Mouse (Mus musculus) megakaryocyte, embryonic 14.5 days (primary cell): ENCODE data around the gene Nploc4. TPM values are rescaled to one million over a fixed set of nuclear protein-coding genes. Genes with fewer than 3 reads are reported as not detected.
"Not testable (repeated sequence)": the region's sequence is repeated elsewhere in the genome, so short reads cannot be mapped to it uniquely, and the experiment has no call there.

Experiments
- H3K27me3 ChIP-seq: replicated peaks from 2 replicates; pipeline ENCODE3; 2012; ENCODE audit warnings: inconsistent platforms
- H3K36me3 ChIP-seq: replicated peaks from 2 replicates; pipeline ENCODE3; 2012; ENCODE audit warnings: low read length, inconsistent platforms, mixed read lengths
- H3K4me1 ChIP-seq: 2 replicates; pipeline ENCODE4 v1.6.1; 2012; ENCODE audit warnings: inconsistent platforms
- H3K4me3 ChIP-seq: replicated peaks from 2 replicates; pipeline ENCODE3; 2012; ENCODE audit warnings: moderate library complexity, mild to moderate bottlenecking, inconsistent platforms
- H3K9me3 ChIP-seq: 2 replicates; pipeline ENCODE4 v1.6.1; 2012; ENCODE audit warnings: inconsistent platforms
- FLI1 ChIP-seq: IDR thresholded peaks from 2 replicates; pipeline ENCODE4 v1.6.1; 2012; ENCODE audit warnings: low read length, inconsistent platforms, mixed read lengths
- GATA1 ChIP-seq: IDR thresholded peaks from 3 replicates; pipeline ENCODE4 v1.6.1; 2012; ENCODE audit warnings: mixed read lengths, low read length, inconsistent platforms, borderline replicate concordance
- polyA plus RNA-seq: library from polyadenylated mRNA; stranded (reverse); fragments of >175 nt; gene quantifications from 2 replicates; pipeline ENCODE4 v1.2.3, GENCODE M21; 2012; ENCODE audit warnings: low replicate concordance; ENCODE audit not compliant: insufficient read depth

The Nploc4 gene
- polyA plus RNA-seq, 1 experiment: 56.7 TPM

DNA sequence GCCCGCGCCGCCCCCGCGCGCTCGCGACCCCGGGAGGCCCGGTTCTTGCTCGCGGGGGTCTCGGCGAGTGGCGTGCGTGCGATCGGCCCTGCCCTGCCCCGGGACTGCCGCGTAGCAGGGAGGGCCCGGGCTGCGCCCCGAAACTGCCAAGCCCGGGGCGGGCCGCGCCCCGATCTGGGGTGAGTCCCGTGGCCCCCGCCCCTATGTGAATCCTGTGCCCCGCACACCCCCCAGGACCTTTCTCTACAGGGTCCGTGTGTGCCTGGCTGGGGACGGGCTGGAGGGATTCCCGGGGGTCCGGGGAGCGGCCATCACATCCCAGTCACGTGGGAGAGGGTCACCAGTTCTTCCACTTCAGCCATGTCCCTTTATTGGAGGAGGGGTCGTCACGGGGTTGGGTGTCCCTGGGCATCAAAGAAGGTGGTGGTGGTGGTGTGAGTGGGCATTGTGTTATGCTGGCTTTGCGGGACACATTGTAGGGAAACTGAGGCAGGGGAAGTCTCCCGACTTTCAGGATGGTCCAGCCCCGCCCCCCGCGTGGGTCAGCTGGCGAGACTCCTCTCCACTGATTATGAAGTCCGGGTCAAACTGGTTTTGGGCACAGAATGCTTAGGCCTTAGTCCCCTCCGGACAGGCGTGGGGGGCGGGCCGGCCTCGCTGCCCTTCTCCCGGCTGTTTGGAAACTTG, 88.7 kb downstream of the Nploc4 start:
- Histone ChIP-seq H3K27me3 (no peaks in the 10 kb centered on the region), H3K4me1 (peaks cover 56% of the 10 kb centered on the region), H3K36me3 (peaks cover 42% of the 10 kb centered on the region), H3K4me3 (peak overlapping the region; percentile 98), H3K9me3 (no peaks in the 10 kb centered on the region)
- no peak for TF ChIP-seq FLI1
- no peak for TF ChIP-seq GATA1

DNA sequence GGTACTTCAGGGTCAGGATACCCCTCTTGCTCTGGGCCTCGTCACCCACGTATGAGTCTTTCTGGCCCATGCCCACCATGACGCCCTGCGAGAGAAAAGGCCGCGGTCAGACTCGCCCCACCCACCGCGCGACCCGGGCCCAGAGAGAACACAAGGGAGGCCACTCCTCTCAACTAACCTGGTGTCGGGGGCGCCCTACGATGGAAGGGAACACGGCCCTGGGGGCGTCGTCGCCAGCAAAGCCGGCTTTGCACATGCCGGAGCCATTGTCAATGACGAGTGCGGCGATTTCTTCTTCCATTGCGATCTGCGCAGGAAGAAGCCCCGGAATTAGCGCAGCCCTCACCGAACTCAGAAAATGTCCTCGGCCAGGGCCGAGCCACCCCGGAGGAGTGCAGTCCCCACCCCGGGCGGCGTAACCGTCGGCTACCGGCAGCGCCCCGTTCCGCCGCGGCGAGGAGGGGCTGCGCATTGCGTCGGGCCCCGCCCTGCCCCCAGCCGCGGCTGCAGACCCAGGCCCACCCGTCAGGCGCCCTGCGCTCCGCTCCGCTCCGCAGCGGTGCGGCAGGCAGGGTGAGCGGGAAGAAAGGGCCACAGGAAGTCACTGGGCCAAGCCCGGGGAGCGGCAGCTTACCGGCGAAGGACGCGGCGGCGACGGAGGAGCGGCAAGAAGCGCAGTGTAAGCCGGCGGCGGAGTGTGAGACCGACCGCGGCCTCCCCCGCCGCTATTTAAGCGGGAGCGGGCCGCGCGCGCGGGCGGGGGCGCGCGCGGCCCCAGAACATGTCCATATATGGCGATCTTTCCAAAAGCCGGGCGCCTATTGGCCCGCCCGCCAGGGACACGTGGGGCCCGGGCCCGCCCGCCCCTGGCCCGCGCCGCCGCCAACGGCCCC, 89.5 kb downstream of the Nploc4 start, which contains the start of gene Actg1:
Actg1 (minus strand) TSS at position 752 of the 893 bp plus-strand sequence.
- peaks cover 49% of the 10 kb centered on the region for H3K4me1 ChIP-seq
- peak within 1 kb of the TSS; percentile 98 for H3K4me3 ChIP-seq
- TF ChIP-seq FLI1 (no peak), GATA1 (no peak)
- H3K36me3 ChIP-seq: peaks cover 42% of the 10 kb centered on the region
- H3K27me3 ChIP-seq: no peaks in the 10 kb centered on the region
- H3K9me3 ChIP-seq: no peaks in the 10 kb centered on the region

DNA sequence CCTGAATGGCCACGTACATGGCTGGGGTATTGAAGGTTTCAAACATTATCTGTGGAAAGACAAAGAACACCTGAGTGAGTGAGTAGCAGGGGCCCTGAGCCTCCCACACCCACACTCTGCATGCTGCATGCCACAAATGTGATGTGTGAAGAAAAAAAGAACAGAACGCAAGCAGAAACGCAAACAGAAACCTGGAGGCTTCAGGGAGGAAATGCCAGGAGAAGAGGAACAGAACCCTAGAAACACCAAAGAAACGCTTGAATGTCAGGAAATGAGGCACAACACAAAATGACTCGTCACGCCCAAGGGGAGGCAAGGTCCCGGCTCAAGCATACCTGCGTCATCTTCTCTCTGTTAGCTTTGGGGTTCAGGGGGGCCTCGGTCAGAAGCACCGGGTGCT, 90.2 kb downstream of the Nploc4 start:
- TF ChIP-seq GATA1: no peak
- TF ChIP-seq FLI1: no peak
- Histone ChIP-seq H3K36me3 (peaks cover 42% of the 10 kb centered on the region), H3K4me1 (peaks cover 42% of the 10 kb centered on the region), H3K4me3 (peak overlapping the region; percentile 94), H3K27me3 (no peaks in the 10 kb centered on the region), H3K9me3 (no peaks in the 10 kb centered on the region)

DNA sequence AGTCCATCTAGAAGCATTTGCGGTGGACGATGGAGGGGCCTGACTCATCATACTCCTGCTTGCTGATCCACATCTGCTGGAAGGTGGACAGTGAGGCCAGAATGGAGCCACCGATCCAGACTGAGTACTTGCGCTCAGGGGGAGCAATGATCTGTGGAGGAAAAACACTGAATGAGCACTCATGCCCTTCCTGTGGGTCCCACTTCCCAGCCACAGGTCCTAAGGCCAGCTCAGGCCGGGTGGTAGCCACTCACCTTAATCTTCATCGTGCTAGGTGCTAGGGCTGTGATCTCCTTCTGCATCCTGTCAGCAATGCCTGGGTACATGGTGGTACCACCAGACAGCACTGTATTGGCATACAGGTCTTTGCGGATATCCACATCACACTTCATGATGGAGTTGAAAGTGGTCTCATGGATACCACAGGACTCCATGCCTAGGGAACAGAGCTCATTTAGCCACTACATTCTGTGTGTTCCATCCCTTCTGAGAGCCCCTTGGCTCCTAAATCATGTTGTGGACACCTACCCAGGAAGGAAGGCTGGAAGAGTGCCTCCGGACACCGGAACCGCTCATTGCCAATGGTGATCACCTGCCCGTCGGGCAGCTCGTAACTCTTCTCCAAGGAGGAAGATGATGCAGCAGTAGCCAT, 91.0 kb downstream of the Nploc4 start:
- peaks cover 37% of the 10 kb centered on the region for H3K36me3 ChIP-seq
- H3K27me3 ChIP-seq, H3K9me3 ChIP-seq: not testable (repeated sequence)
- H3K4me3 ChIP-seq: peak overlapping the region; percentile 93
- peaks cover 34% of the 10 kb centered on the region for H3K4me1 ChIP-seq

DNA sequence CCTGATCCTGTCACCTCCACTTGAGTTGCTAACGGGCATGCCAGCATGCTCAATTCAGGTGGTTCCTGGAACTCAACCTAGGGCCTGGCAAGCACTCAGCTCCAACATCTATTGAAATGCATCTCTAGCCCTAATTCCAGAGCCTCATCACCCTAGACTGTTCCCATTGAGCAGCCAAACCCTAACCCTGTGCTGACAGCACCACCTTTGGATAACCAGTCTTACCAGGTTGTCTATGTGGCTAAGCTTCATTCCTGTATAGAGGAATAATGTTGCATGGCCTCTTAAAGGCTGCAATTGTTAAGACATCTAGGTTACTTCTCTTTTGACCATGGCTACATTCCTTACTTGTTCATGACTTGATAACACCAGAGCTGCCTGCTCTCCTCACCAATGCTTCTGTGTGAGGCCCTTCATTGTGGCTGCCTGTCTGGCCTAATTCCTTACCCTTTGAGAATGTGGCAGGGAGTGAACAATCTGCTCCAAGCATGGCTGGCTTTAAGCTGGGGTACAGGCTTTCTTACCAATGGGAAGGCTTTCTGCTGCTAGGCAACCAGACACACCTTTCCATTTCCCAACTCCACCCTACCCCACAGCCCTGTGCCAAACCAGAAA, 92.3 kb downstream of the Nploc4 start:
- Histone ChIP-seq H3K27me3 (no peaks in the 10 kb centered on the region), H3K4me3 (peak overlapping the region; percentile 80), H3K4me1 (peaks cover 23% of the 10 kb centered on the region), H3K36me3 (peaks cover 28% of the 10 kb centered on the region), H3K9me3 (peaks cover 5% of the 10 kb centered on the region; the same call in 1 of the 2 replicates)
- no peak for TF ChIP-seq FLI1
- TF ChIP-seq GATA1: no peak

DNA sequence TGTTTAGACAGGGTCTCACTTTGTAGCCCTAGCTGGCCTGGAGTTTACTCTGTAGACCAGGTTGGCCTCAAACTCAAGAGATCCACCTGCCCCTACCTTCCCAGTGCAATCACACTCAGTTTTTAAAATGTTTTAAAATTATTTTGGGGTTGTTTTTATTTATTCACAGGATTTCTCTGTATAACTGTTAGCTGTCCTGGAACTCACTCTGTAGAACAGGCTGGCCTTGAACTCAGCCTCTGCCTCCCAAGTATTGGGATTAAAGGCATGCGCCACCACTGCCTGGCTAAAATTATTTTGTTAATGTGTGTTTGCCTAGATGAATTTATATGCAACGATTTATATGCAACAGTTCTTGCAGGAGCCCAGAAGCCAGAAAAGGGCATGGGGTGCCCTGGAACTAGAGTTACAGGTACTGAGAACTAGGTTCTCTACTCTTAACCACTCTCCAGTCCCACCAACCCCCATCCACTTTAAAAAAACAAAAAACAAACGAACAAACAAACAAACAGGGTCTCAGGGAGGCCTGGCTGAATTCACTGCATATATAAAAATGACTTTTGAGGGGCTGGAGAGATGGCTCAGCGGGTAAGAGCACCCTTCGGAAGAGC, 93.1 kb downstream of the Nploc4 start:
- Histone ChIP-seq H3K4me3 (no peak overlapping the region), H3K27me3 (no peaks in the 10 kb centered on the region), H3K4me1 (peaks cover 23% of the 10 kb centered on the region), H3K9me3 (peaks cover 7% of the 10 kb centered on the region; the same call in 1 of the 2 replicates), H3K36me3 (peaks cover 28% of the 10 kb centered on the region)
- TF ChIP-seq FLI1 (no peak), GATA1 (no peak)

DNA sequence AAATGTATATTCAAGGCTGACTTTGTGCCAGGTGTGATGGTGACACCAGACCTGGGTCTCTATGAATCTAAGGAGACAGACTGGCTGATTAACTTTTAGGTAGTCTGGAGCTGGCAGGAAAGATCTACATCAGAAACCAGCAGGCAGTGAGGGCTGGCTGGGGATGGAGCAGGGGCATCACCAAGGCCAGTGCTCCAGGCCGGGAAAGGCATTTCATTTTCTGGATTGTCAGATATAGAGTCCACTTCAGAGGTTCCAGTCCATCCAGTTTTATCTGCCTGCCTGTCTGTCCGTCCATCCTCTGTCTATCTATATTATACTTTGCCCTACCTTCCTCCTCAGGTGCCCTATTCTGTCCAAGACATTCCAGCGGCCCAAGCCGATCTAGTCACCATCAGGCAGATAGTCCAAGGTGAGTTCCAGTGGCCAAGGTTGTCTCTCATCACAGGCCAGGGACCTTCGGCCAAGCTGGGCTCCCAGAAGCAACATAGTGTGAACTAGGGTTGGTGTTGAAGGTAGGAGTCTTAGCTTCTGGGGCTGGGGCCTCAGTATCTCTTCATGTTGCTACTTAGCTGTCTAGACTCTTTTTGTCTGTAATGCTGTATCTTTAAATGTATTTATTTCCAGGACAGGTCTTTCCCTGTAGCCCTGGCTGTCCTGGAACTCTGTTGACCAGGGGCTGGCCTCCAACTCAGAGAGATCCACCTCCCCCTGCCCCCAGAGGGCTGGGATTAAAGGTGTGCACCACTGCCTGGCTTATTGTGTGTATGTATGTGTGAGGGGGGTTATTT, 93.8 kb downstream of the Nploc4 start:
- Histone ChIP-seq H3K36me3 (peaks cover 28% of the 10 kb centered on the region), H3K27me3 (no peaks in the 10 kb centered on the region), H3K9me3 (peaks cover 7% of the 10 kb centered on the region; the same call in 1 of the 2 replicates), H3K4me3 (peak overlapping the region; percentile 8), H3K4me1 (peaks cover 22% of the 10 kb centered on the region)
- TF ChIP-seq GATA1: no peak
- TF ChIP-seq FLI1: no peak

DNA sequence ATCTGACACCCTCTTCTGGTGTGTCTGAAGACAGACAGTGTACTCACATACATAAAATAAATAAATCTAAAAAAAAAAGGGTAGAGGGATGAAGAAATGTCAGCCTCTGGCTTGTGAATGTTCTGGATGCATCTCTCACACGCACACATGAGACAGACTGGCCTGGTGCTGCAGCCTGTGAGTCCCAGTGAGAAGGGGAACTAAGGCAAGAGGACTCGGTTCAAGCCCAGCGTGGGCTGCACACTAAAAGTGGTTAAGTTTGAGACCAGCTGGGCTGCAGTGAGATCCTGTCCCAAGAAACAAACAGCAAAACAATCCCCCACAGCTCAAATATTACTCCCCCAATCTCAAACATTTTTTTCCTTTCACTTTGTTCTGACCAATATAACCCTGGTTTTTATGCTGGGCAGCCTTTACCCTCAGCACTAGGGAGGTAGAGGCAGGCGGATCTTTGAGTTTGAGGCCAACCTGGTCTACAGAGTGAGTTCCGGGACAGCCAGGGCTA, 94.8 kb downstream of the Nploc4 start:
- TF ChIP-seq GATA1 (no peak), FLI1 (no peak)
- Histone ChIP-seq H3K4me1 (peaks cover 22% of the 10 kb centered on the region), H3K4me3 (no peak overlapping the region), H3K36me3 (peaks cover 23% of the 10 kb centered on the region), H3K9me3 (peaks cover 7% of the 10 kb centered on the region; the same call in 1 of the 2 replicates), H3K27me3 (no peaks in the 10 kb centered on the region)
